Mouse (Mus musculus): ENCODE results near the gene Zfp651. TPM values are rescaled to one million over a fixed set of nuclear protein-coding genes. Genes with fewer than 3 reads are reported as not detected.
A peak's percentile ranks its signal among the peaks of the same experiment; 100 is the strongest.

Zfp651 gene
- total RNA-seq, 2 experiments from 2014 or later = 78.3 to 101 TPM

DNA sequence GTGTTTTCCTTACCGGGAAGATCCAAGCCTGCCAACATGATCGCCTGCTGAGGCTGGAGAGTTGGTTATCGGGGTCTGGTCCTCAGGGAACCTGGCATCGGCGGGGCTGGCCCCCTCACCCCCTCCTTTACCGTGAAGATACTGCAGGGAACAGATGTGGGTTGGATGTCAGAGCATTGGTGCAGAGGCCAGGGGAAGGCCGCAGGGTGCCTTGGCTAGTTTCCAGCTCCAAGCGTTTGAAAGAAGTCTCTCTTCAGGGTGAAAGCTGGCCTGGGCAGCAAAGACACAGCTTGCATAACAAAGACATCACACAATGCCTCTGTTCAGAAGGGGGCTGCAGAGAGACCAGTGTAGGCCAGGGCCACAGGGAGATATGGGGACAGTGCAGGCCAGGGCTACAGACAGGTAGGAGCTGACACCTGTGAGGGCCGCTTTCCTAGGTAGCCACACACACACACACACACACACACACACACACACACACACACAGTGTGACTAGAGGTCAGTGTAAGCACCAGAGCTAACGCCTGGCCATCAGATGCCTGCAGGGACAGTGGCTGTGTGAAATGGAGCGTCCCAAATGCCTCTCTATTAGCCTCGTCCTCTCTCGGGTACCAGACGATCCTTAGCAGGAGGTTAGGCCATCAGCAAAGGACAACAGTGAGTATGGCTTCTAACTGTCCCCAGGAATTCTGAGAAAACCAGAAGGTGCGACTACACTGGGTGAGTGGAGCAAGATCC, 51.1 kb downstream of the Zfp651 start:
- DNase-seq = no peak

DNA sequence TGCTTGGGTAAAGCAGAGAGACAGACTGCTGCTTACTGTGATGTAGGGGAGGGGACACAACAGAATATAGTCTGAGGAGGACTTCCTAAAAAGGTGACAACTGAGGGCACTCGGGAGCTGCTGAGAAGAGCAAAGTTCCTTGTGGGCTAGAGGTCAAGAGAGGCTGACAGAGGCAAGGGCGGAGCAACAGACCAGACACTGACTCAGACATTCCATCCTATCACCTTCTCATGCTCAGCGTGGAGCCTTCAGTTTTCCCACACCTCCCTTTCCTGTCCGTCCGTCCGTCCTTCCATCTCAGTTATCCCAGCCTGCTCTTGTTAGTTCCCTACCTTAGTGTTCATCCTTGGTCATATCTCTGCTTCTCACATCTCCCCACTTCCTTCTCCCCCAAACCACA, 56.1 kb downstream of the Zfp651 start:
- no peak for DNase-seq

DNA sequence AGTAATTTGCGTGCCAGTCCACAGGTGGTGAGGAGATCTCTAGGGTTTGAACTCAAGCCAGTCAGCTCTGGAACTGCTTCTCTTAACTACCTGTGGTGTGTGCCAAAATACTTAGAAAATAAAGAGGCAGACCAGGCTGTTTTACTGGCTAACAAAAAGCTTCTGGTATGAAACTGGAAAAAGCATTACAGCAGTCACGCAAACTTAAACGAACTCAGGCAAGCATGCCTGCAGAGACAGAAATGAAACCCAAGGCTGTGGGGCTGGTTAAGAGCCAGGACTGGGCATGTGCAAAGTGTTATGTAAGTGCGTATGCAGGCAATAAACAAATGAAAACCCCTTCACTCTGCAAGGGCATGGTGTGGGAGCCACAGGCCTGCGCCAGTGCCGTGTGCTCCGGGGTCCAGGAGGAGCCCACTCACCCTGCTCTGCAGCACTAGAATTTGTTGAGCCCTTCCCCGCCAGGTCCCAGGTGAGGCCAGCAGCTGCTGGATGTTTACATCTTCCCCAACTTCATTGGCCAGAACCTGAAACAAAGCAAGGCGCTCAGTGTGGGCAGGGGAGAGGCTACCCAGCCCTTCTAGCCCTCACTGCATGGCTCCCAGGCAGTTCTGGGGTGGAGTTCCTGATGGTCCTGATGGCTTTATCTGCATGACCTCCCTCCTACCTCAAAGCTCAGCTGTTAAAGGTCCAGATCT, 60.1 kb downstream of the Zfp651 start:
- peak; percentile 69 for DNase-seq

DNA sequence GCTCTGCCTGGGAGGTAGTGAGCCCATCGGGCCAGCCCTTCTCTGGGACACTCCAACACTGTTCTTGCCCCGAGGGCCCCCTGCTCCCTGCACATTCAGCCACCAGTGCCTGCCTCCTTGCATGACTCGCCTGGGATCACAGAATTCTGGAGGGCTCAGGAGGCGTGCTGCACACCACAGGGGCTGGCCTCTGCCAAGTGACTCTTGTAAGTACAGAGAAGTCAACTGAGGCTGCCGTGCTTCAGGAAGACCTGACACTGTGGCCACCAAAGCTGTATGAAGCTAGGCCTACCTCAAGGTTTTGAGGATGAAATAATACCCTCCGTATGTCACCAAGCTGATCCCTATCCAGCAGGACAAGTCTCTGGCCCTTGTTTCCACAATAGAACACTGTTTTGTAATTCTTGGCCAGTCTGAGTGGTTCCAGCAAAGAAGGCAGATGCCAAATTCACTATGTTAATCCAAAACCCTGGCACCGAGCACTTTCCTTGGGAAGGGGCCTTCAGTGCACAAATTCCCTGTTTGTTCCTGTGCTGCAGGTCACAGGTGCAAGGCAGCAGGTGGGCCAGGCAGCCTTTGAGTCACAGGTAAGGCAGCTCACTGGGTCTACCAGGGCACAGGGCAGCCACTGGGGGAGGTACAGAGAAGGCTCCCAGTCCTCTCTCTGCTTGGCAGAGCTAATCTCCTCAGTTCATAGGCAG, 60.8 kb downstream of the Zfp651 start:
- DNase-seq = no peak

DNA sequence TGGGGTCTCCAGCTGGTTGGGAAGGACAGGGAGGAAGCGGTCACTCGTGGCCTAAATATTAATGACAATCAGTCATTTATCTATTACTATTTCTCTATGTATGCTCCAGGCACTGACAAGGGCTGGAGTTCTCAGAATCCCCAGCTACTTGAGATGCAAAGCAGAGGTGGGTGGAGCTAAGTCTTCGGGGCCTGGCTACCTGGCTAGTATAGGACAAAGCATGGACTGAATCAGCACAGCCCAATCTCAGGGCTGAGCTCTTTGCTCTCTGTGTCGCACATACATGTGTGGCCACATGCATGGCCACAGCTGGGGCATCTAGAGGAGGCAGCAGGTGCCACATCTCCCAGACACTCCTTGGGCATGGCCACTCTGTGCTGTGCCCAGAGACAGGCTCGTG, 61.6 kb downstream of the Zfp651 start:
- no peak for DNase-seq

Other genes with a start within 250 kb of the Zfp651 start
- not detected for gene Lyzl4, start 117.2 kb upstream of the Zfp651 start, total RNA-seq (2021)
- gene Vipr1, start 116.6 kb upstream of the Zfp651 start, total RNA-seq (2021) = 1 to 10 TPM; 2.5 to 2.6 TPM
- gene Sec22c, start 53.8 kb upstream of the Zfp651 start, total RNA-seq (2021) = 1 to 10 TPM; 3.8 to 4.3 TPM
- gene Ss18l2, start 49.0 kb upstream of the Zfp651 start, total RNA-seq (2021) = 100 to 1,000 TPM; 104 to 105 TPM
- gene Nktr, start 40.2 kb upstream of the Zfp651 start, total RNA-seq (2021) = 10 to 100 TPM; 30.0 to 30.1 TPM
- 100 to 1,000 TPM; 116 to 215 TPM for gene Klhl40, start 18.3 kb downstream of the Zfp651 start, total RNA-seq (2021)
- gene Hhatl, start 33.2 kb downstream of the Zfp651 start, total RNA-seq (2021) = 100 to 1,000 TPM; 193 to 201 TPM
- under 1 TPM; 0.32 to 0.46 TPM for gene Ccdc13, start 80.1 kb downstream of the Zfp651 start, total RNA-seq (2021)
- 100 to 1,000 TPM; 110 to 115 TPM for gene Higd1a, start 99.0 kb downstream of the Zfp651 start, total RNA-seq (2021)
- gene Ackr2, start 139.0 kb downstream of the Zfp651 start, total RNA-seq (2021) = 1 to 10 TPM; 1.9 to 2.0 TPM
- gene Cyp8b1, start 157.0 kb downstream of the Zfp651 start, total RNA-seq (2021) = not detected
- gene Fam198a, start 191.7 kb downstream of the Zfp651 start, total RNA-seq (2021) = 1 to 10 TPM; 1.3 to 1.6 TPM
- gene Pomgnt2, start 237.8 kb downstream of the Zfp651 start, total RNA-seq (2021) = 10 to 100 TPM in 1 of 2 experiments, 1 to 10 TPM in 1; 8.9 to 10.0 TPM

Data from gastrocnemius, postnatal 25 days (tissue).